Mouse (Mus musculus): ENCODE results near the gene Tpbgl.

GRCm38 (mm10) chr7:99674209-99674608, 47.3 kb upstream of the Tpbgl start:
- no peak for TF ChIP-seq GATA1 (IDR thresholded peaks at IDR 0.05; ENCODE audit: borderline replicate concordance, low read length)
- no peak for TF ChIP-seq FLI1 (IDR thresholded peaks at IDR 0.05; ENCODE audit: low read length)
